Mouse (Mus musculus): Measurements from ENCODE around the gene Emilin2.

DNA sequence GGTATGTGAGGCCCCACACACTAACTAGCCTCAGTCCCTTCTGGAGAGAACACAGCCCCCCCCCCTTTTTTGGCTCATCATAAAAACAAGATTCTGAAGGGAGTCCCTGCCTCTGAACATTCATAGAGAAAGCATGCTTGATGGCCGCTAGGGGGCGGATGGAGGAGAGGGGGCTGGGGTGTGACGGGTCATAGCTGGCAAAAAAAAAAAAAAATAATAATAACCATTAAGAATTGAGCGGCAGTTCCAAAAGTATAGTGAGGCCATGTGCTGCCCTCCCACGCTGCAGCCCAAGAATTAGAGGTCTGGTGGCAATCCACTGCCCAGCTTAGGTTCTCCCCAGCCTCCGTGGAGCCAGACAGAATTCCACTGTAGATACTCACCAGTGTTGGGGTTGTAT lies 57.0 kb downstream of the Emilin2 start:
- TF ChIP-seq GATA1 (IDR thresholded peaks at IDR 0.05; ENCODE audit: low read length) (no peak), TAL1 (IDR thresholded peaks at IDR 0.05; ENCODE audit: low read length) (no peak)
